ENCODE assay signal across 19 mouse cellular contexts in genomic region chr5:140601712-140602111, GRCm38 (mm10). TPM values are rescaled to one million over a fixed set of nuclear protein-coding genes. Genes with fewer than 3 reads are reported as not detected.
DNase-seq lines count a peak whose midpoint lies in the region; ATAC-seq lines count a peak whose summit lies in the region.
"Had no signal": no experiment of that assay in that cellular context is flagged by ENCODE, and none has a peak within 500 bp of the region (broad histone marks: within the 10 kb centered on the region; RNA-seq: fewer than 3 reads in every experiment).

No protein-coding gene starts in this region.

- H3K27me3 ChIP-seq in forebrain, embryonic 10.5 days (ENCODE audit: poor library complexity, severe bottlenecking) = peaks cover 25% of the 10 kb centered on the region
- H3K27me3 ChIP-seq in forebrain, embryonic 11.5 days (ENCODE audit: control insufficient read depth, insufficient read depth, low read length) = peaks cover 2% of the 10 kb centered on the region
- H3K27me3 ChIP-seq in limb, embryonic 13.5 days = peaks cover 24% of the 10 kb centered on the region
- H3K27me3 ChIP-seq in limb, embryonic 10.5 days (ENCODE audit: low read depth, poor library complexity, severe bottlenecking) = peaks cover 28% of the 10 kb centered on the region
- peaks cover 23% of the 10 kb centered on the region for H3K27me3 ChIP-seq in embryonic facial prominence, embryonic 13.5 days
- H3K27me3 ChIP-seq in hindbrain, embryonic 13.5 days = peaks cover 23% of the 10 kb centered on the region

- no peak overlapping the region for H3K4me3 ChIP-seq in forebrain, embryonic 10.5 days
- no peak overlapping the region for H3K4me3 ChIP-seq in forebrain, embryonic 11.5 days (ENCODE audit: low read depth, low read length)
- H3K4me3 ChIP-seq in limb, embryonic 13.5 days = no peak overlapping the region
- no peak overlapping the region for H3K4me3 ChIP-seq in limb, embryonic 10.5 days
- H3K4me3 ChIP-seq in embryonic facial prominence, embryonic 13.5 days = no peak overlapping the region
- no peak overlapping the region for H3K4me3 ChIP-seq in hindbrain, embryonic 13.5 days
- H3K4me3 ChIP-seq: heart, embryonic 15.5 days; liver, embryonic 15.5 days; midbrain, embryonic 12.5 days had no signal

- no peak for DNase-seq in forebrain, embryonic 10.5 days (ENCODE audit: extremely low spot score, low spot score)
- DNase-seq in forebrain, embryonic 11.5 days (ENCODE audit: low spot score) = no peak
- no peak for DNase-seq in limb, embryonic 10.5 days (ENCODE audit: low spot score)
- no peak for DNase-seq in spleen, postnatal 4 days (ENCODE audit: low spot score in 2 of 2)
- DNase-seq: adrenal gland, postnatal 10 days; cerebellum, adult 9-10 months; kidney, postnatal 14 days; layer of hippocampus, adult 9-11 months; right cerebral cortex, adult 18-20 months; thymus, postnatal 25 days had no signal

- H3K36me3 ChIP-seq in forebrain, embryonic 10.5 days (replicated peaks) = no peaks in the 10 kb centered on the region
- H3K36me3 ChIP-seq in forebrain, embryonic 11.5 days (ENCODE audit: control insufficient read depth, insufficient read depth, low read length) = no peaks in the 10 kb centered on the region
- H3K36me3 ChIP-seq in limb, embryonic 13.5 days = no peaks in the 10 kb centered on the region
- no peaks in the 10 kb centered on the region for H3K36me3 ChIP-seq in limb, embryonic 10.5 days
- no peaks in the 10 kb centered on the region for H3K36me3 ChIP-seq in embryonic facial prominence, embryonic 13.5 days
- no peaks in the 10 kb centered on the region for H3K36me3 ChIP-seq in hindbrain, embryonic 13.5 days
- H3K36me3 ChIP-seq: heart, embryonic 15.5 days; liver, embryonic 15.5 days; midbrain, embryonic 12.5 days had no signal

- no peak overlapping the region for H3K9ac ChIP-seq in forebrain, embryonic 11.5 days (ENCODE audit: low read length)
- peak overlapping the region; percentile 25; the same call in 1 of the 2 replicates for H3K9ac ChIP-seq in limb, embryonic 13.5 days
- H3K9ac ChIP-seq in embryonic facial prominence, embryonic 13.5 days = no peak overlapping the region
- H3K9ac ChIP-seq in hindbrain, embryonic 13.5 days = no peak overlapping the region
- H3K9ac ChIP-seq: heart, embryonic 15.5 days; liver, embryonic 15.5 days; midbrain, embryonic 12.5 days had no signal

- 0 out of 2 replicates have a peak overlapping the region, but pooled peaks have one; percentile 20 for H3K27ac ChIP-seq in forebrain, embryonic 10.5 days
- H3K27ac ChIP-seq in forebrain, embryonic 11.5 days (ENCODE audit: low read depth, low read length) = no peak overlapping the region
- H3K27ac ChIP-seq in limb, embryonic 13.5 days = no peak overlapping the region
- no peak overlapping the region for H3K27ac ChIP-seq in limb, embryonic 10.5 days
- H3K27ac ChIP-seq in embryonic facial prominence, embryonic 13.5 days = peak overlapping the region; percentile 39; the same call in 1 of the 2 replicates
- H3K27ac ChIP-seq in hindbrain, embryonic 13.5 days = 0 out of 2 replicates have a peak overlapping the region, but pooled peaks have one; percentile 48
- H3K27ac ChIP-seq: heart, embryonic 15.5 days; liver, embryonic 15.5 days; midbrain, embryonic 12.5 days; stomach, postnatal 0 days had no signal

- no peak for ATAC-seq in forebrain, embryonic 11.5 days (replicated peaks; ENCODE audit: low FRiP score)
- ATAC-seq in limb, embryonic 13.5 days (ENCODE audit: low FRiP score, low read depth) = no peak
- ATAC-seq in embryonic facial prominence, embryonic 13.5 days (ENCODE audit: insufficient number of reproducible peaks, insufficient read depth, low FRiP score, low TSS enrichment, low read depth) = peak; percentile 46
- peak; percentile 63; the same call in 1 of the 2 replicates for ATAC-seq in hindbrain, embryonic 13.5 days (ENCODE audit: low FRiP score)
- no peak for ATAC-seq in inflammation-experienced regulatory T-cells, adult 6 months

- H3K4me2 ChIP-seq in forebrain, embryonic 11.5 days (ENCODE audit: low read depth, low read length, severe bottlenecking) = no peak overlapping the region
- H3K4me2 ChIP-seq in limb, embryonic 13.5 days (replicated peaks) = no peak overlapping the region
- no peak overlapping the region for H3K4me2 ChIP-seq in embryonic facial prominence, embryonic 13.5 days
- H3K4me2 ChIP-seq in hindbrain, embryonic 13.5 days = no peak overlapping the region
- H3K4me2 ChIP-seq: heart, embryonic 15.5 days; liver, embryonic 15.5 days; midbrain, embryonic 12.5 days had no signal

- peaks cover 54% of the 10 kb centered on the region for H3K4me1 ChIP-seq in forebrain, embryonic 10.5 days
- H3K4me1 ChIP-seq in forebrain, embryonic 11.5 days (replicated peaks; ENCODE audit: control insufficient read depth, insufficient read depth, low read length) = peaks cover 10% of the 10 kb centered on the region
- peaks cover 21% of the 10 kb centered on the region for H3K4me1 ChIP-seq in limb, embryonic 13.5 days
- peaks cover 37% of the 10 kb centered on the region for H3K4me1 ChIP-seq in limb, embryonic 10.5 days
- H3K4me1 ChIP-seq in embryonic facial prominence, embryonic 13.5 days = peaks cover 51% of the 10 kb centered on the region
- H3K4me1 ChIP-seq in hindbrain, embryonic 13.5 days (replicated peaks) = peaks cover 34% of the 10 kb centered on the region

- H3K9me3 ChIP-seq in forebrain, embryonic 10.5 days = no peaks in the 10 kb centered on the region
- H3K9me3 ChIP-seq in forebrain, embryonic 11.5 days (ENCODE audit: control insufficient read depth, low read length) = no peaks in the 10 kb centered on the region
- H3K9me3 ChIP-seq in limb, embryonic 13.5 days = no peaks in the 10 kb centered on the region
- no peaks in the 10 kb centered on the region for H3K9me3 ChIP-seq in limb, embryonic 10.5 days (replicated peaks)
- H3K9me3 ChIP-seq in embryonic facial prominence, embryonic 13.5 days = no peaks in the 10 kb centered on the region
- H3K9me3 ChIP-seq in hindbrain, embryonic 13.5 days = no peaks in the 10 kb centered on the region
- H3K9me3 ChIP-seq: heart, embryonic 15.5 days; liver, embryonic 15.5 days; midbrain, embryonic 12.5 days had no signal

- WGBS in forebrain, embryonic 10.5 days = 85% methylated on average over 12 of the region's 12 CpGs
- WGBS in forebrain, embryonic 11.5 days = 84% methylated on average over 12 of the region's 12 CpGs
- 71% methylated on average over 12 of the region's 12 CpGs for WGBS in limb, embryonic 13.5 days
- 80% methylated on average over 12 of the region's 12 CpGs for WGBS in limb, embryonic 10.5 days
- 53% methylated on average over 12 of the region's 12 CpGs for WGBS in embryonic facial prominence, embryonic 13.5 days
- 50% methylated on average over 12 of the region's 12 CpGs for WGBS in hindbrain, embryonic 13.5 days

RNA-seq across cellular contexts. Expression of gene Lfng, which starts 5.4 kb away (rescaled TPM):
- 33.1 and 33.3 TPM in 2 replicates for polyA plus RNA-seq in forebrain, embryonic 10.5 days (2016; fragmentation: Nextera tagmentation; extraction: Ambion mirVana)
- 41.8 and 45.4 TPM in 2 replicates for polyA plus RNA-seq in forebrain, embryonic 11.5 days (2014; fragmentation: Nextera tagmentation; extraction: Ambion mirVana)
- polyA plus RNA-seq in limb, embryonic 13.5 days (2015; fragmentation: Nextera tagmentation; extraction: Ambion mirVana) = 13.4 and 13.5 TPM in 2 replicates
- 4.3 and 5.8 TPM in 2 replicates for polyA plus RNA-seq in limb, embryonic 10.5 days (2016; fragmentation: Nextera tagmentation; extraction: Ambion mirVana)
- 20.6 and 21.8 TPM in 2 replicates for polyA plus RNA-seq in embryonic facial prominence, embryonic 13.5 days (2015; fragmentation: Nextera tagmentation; extraction: Ambion mirVana)
- polyA plus RNA-seq in hindbrain, embryonic 13.5 days (2015; fragmentation: Nextera tagmentation; extraction: Ambion mirVana) = 22.9 and 27.1 TPM in 2 replicates
- polyA plus RNA-seq in inflammation-experienced regulatory T-cells, adult 6 months (2017; shearing (Covaris generic)) = 10 to 100 TPM; 16.8 to 44.8 (median 23.1) TPM

RNA-seq across cellular contexts. Expression of gene Grifin, which starts 36.8 kb away (rescaled TPM):
- polyA plus RNA-seq in forebrain, embryonic 10.5 days (2016; fragmentation: Nextera tagmentation; extraction: Ambion mirVana) = not detected in 2 replicates
- not detected in 2 replicates for polyA plus RNA-seq in forebrain, embryonic 11.5 days (2014; fragmentation: Nextera tagmentation; extraction: Ambion mirVana)
- not detected in 2 replicates for polyA plus RNA-seq in limb, embryonic 13.5 days (2015; fragmentation: Nextera tagmentation; extraction: Ambion mirVana)
- polyA plus RNA-seq in limb, embryonic 10.5 days (2016; fragmentation: Nextera tagmentation; extraction: Ambion mirVana) = not detected in 2 replicates
- not detected in 2 replicates for polyA plus RNA-seq in embryonic facial prominence, embryonic 13.5 days (2015; fragmentation: Nextera tagmentation; extraction: Ambion mirVana)
- not detected in 2 replicates for polyA plus RNA-seq in hindbrain, embryonic 13.5 days (2015; fragmentation: Nextera tagmentation; extraction: Ambion mirVana)
- polyA plus RNA-seq in inflammation-experienced regulatory T-cells, adult 6 months (2017; shearing (Covaris generic)) = 1 to 10 TPM; 1.2 to 5.5 (median 1.9) TPM
- polyA plus RNA-seq: gonadal fat pad, adult 2 months; heart, embryonic 15.5 days; midbrain, embryonic 12.5 days had no signal

RNA-seq across cellular contexts. Expression of gene Ttyh3, which starts 47.1 kb away (rescaled TPM):
- polyA plus RNA-seq in forebrain, embryonic 10.5 days (2016; fragmentation: Nextera tagmentation; extraction: Ambion mirVana) = 31.6 and 35.7 TPM in 2 replicates
- 83.3 and 91.5 TPM in 2 replicates for polyA plus RNA-seq in forebrain, embryonic 11.5 days (2014; fragmentation: Nextera tagmentation; extraction: Ambion mirVana)
- 39.0 and 42.1 TPM in 2 replicates for polyA plus RNA-seq in limb, embryonic 13.5 days (2015; fragmentation: Nextera tagmentation; extraction: Ambion mirVana)
- 36.6 and 47.0 TPM in 2 replicates for polyA plus RNA-seq in limb, embryonic 10.5 days (2016; fragmentation: Nextera tagmentation; extraction: Ambion mirVana)
- 45.0 and 47.6 TPM in 2 replicates for polyA plus RNA-seq in embryonic facial prominence, embryonic 13.5 days (2015; fragmentation: Nextera tagmentation; extraction: Ambion mirVana)
- polyA plus RNA-seq in hindbrain, embryonic 13.5 days (2015; fragmentation: Nextera tagmentation; extraction: Ambion mirVana) = 65.3 and 67.4 TPM in 2 replicates
- 1 to 10 TPM; 2.8 to 4.2 (median 3.7) TPM for polyA plus RNA-seq in inflammation-experienced regulatory T-cells, adult 6 months (2017; shearing (Covaris generic))

Comparison
In these comparisons a context has a peak if more than half of its experiments do, and no peak if none do; other contexts are left out.
1. H3K27ac ChIP-seq: peak in forebrain, embryonic 10.5 days (single experiment), embryonic facial prominence, embryonic 13.5 days (single experiment) and hindbrain, embryonic 13.5 days (single experiment); none in forebrain, embryonic 11.5 days (single experiment), limb, embryonic 13.5 days (single experiment) and limb, embryonic 10.5 days (single experiment).
2. ATAC-seq: peak in embryonic facial prominence, embryonic 13.5 days (single experiment) and hindbrain, embryonic 13.5 days (single experiment); none in forebrain, embryonic 11.5 days (single experiment), limb, embryonic 13.5 days (single experiment) and inflammation-experienced regulatory T-cells, adult 6 months (single experiment).